ENCODE assay signal across 9 mouse cellular contexts in the genomic region with DNA sequence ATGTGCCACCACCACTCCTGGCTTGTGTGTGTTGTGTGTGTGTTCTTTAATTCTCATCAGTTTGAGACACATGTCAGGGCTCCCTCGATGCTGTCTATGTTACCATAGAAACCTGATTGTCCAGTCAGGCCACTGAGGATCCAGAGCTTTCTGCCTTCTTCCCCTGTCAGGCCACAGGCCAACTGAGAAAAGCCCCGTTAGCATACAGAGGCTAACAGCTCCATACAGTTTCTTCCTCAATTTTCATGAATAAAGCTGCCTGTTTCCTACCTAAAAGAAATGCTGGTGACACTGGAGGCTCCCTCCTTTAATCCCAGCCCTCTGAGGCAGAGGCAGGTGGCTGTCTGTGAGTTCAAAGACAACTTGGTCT. TPM values are rescaled to one million over a fixed set of nuclear protein-coding genes. Genes with fewer than 3 reads are reported as not detected.
A peak's percentile ranks its signal among the peaks of the same experiment; 100 is the strongest.
DNase-seq lines count a peak whose midpoint lies in the region; ATAC-seq and TF ChIP-seq lines count a peak whose summit lies in the region.
"Had no signal": no experiment of that assay in that cellular context is flagged by ENCODE, and none has a peak within 500 bp of the region (broad histone marks: within the 10 kb centered on the region; RNA-seq: fewer than 3 reads in every experiment).

No protein-coding gene starts in this region.

- ATAC-seq in heart, embryonic 16.5 days (replicated peaks; ENCODE audit: extremely low read depth, insufficient read depth, low FRiP score) = no peak
- no peak for ATAC-seq in liver, postnatal 0 days
- ATAC-seq in monocyte, adult 5-6 weeks (replicated peaks; ENCODE audit: insufficient number of reproducible peaks, low FRiP score, low TSS enrichment, poor library complexity, severe bottlenecking) = no peak

- H3K4me3 ChIP-seq in heart, embryonic 10.5 days = peak overlapping the region; percentile 69
- H3K4me3 ChIP-seq in ES-E14 (ENCODE audit: insufficient read depth in 1 of 2, low read depth in 1 of 2, low read length in 2 of 2, poor library complexity in 1 of 2, severe bottlenecking in 1 of 2) = peak overlapping the region in 1 of 2 experiments; percentile 80; a peak in 1 of 4 replicates
- peak overlapping the region; percentile 74 for H3K4me3 ChIP-seq in heart, embryonic 16.5 days (ENCODE audit: low read length)
- peak overlapping the region; percentile 82 for H3K4me3 ChIP-seq in liver, postnatal 0 days (ENCODE audit: low read depth, low read length)

- 59% methylated on average over 2 of the region's 2 CpGs for WGBS in heart, embryonic 10.5 days
- WGBS in heart, embryonic 16.5 days = 70% methylated on average over 2 of the region's 2 CpGs
- 39% methylated on average over 2 of the region's 2 CpGs for WGBS in liver, postnatal 0 days (ENCODE audit: insufficient replicate concordance)

- in situ Hi-C loops in ES-E14 (cut with MboI; ENCODE audit: low sequenced_read_pairs in 2 of 2, unreplicated experiment in 2 of 2) = no loop called here

- H3K36me3 ChIP-seq in heart, embryonic 10.5 days = peaks cover 59% of the 10 kb centered on the region
- H3K36me3 ChIP-seq in ES-E14 (ENCODE audit: control insufficient read depth, insufficient read depth, low read length, poor library complexity, severe bottlenecking) = peaks cover 50% of the 10 kb centered on the region
- peaks cover 10% of the 10 kb centered on the region for H3K36me3 ChIP-seq in heart, embryonic 16.5 days (ENCODE audit: control insufficient read depth, insufficient read depth)
- peaks cover 44% of the 10 kb centered on the region for H3K36me3 ChIP-seq in liver, postnatal 0 days (replicated peaks; ENCODE audit: insufficient read depth, low read length)

- TF ChIP-seq EP300 in liver, postnatal 0 days (IDR thresholded peaks at IDR 0.05; ENCODE audit: low read depth) = no peak

- no peak for TF ChIP-seq CTCF in liver, postnatal 0 days (IDR thresholded peaks at IDR 0.05; ENCODE audit: low read depth)

- peak overlapping the region; percentile 87 for H3K27ac ChIP-seq in heart, embryonic 10.5 days
- H3K27ac ChIP-seq in ES-E14 (ENCODE audit: insufficient read depth, low read depth, low read length, poor library complexity, severe bottlenecking) = no peak overlapping the region
- H3K27ac ChIP-seq in heart, embryonic 16.5 days (ENCODE audit: low read length) = no peak overlapping the region
- H3K27ac ChIP-seq in liver, postnatal 0 days (ENCODE audit: low read depth) = peak overlapping the region; percentile 86

- peaks cover 59% of the 10 kb centered on the region for H3K4me1 ChIP-seq in heart, embryonic 10.5 days
- peaks cover 4 to 27% of the 10 kb centered on the region in 2 experiments; a peak in 3 of 4 replicates for H3K4me1 ChIP-seq in ES-E14 (ENCODE audit: control insufficient read depth in 2 of 2, insufficient read depth in 2 of 2, low read length in 2 of 2, poor library complexity in 1 of 2)
- H3K4me1 ChIP-seq in heart, embryonic 16.5 days (ENCODE audit: control insufficient read depth, insufficient read depth, low read length) = peaks cover 27% of the 10 kb centered on the region
- peaks cover 48% of the 10 kb centered on the region for H3K4me1 ChIP-seq in liver, postnatal 0 days (ENCODE audit: insufficient read depth)

- peak overlapping the region; percentile 81; the same call in 1 of the 2 replicates for H3K9ac ChIP-seq in ES-E14 (ENCODE audit: insufficient read depth, low read depth, low read length, poor library complexity, severe bottlenecking)
- peak overlapping the region; percentile 77 for H3K9ac ChIP-seq in heart, embryonic 16.5 days (ENCODE audit: low read length)
- H3K9ac ChIP-seq in liver, postnatal 0 days (replicated peaks) = peak overlapping the region; percentile 78; the same call in 1 of the 2 replicates

- no peaks in the 10 kb centered on the region for H3K27me3 ChIP-seq in heart, embryonic 10.5 days (ENCODE audit: insufficient read depth, poor library complexity, severe bottlenecking)
- no peaks in the 10 kb centered on the region for H3K27me3 ChIP-seq in heart, embryonic 16.5 days (ENCODE audit: control insufficient read depth, insufficient read depth, low read length)
- no peaks in the 10 kb centered on the region for H3K27me3 ChIP-seq in liver, postnatal 0 days (ENCODE audit: insufficient read depth, low read length)

- DNase-seq in heart, embryonic 10.5 days (ENCODE audit: low spot score) = no peak
- no peak for DNase-seq in heart, postnatal 4 days
- DNase-seq in ES-E14 (ENCODE audit: low read depth, low spot score) = no peak
- DNase-seq in liver, postnatal 0 days = no peak
- DNase-seq in retina, postnatal 1 day = no peak
- DNase-seq in urinary bladder, postnatal 25 days (ENCODE audit: low spot score) = no peak

- H3K4me2 ChIP-seq in heart, embryonic 16.5 days (ENCODE audit: low read depth, low read length) = peak overlapping the region; percentile 74
- peak overlapping the region; percentile 93 for H3K4me2 ChIP-seq in liver, postnatal 0 days (ENCODE audit: low read depth, low read length)

- H3K9me3 ChIP-seq in heart, embryonic 10.5 days = no peaks in the 10 kb centered on the region
- no peaks in the 10 kb centered on the region for H3K9me3 ChIP-seq in ES-E14 (ENCODE audit: control insufficient read depth, insufficient read depth, low read depth, low read length)
- H3K9me3 ChIP-seq in heart, embryonic 16.5 days (replicated peaks; ENCODE audit: control insufficient read depth, low read length) = no peaks in the 10 kb centered on the region
- H3K9me3 ChIP-seq in liver, postnatal 0 days (ENCODE audit: low read length) = no peaks in the 10 kb centered on the region

TF ChIP-seq in ES-E14, 5 proteins besides CTCF, POLR2A, EP300 and RAD21:
- TF ChIP-seq ZC3H11A (IDR thresholded peaks at IDR 0.05; ENCODE audit: borderline replicate concordance, low read depth, low read length) = no peak
- TF ChIP-seq ZNF384 (IDR thresholded peaks at IDR 0.05; ENCODE audit: low read depth, low read length) = no peak
- TF ChIP-seq CHD2 (IDR thresholded peaks at IDR 0.05; ENCODE audit: low read depth, low read length) = no peak
- no peak for TF ChIP-seq MAFK (IDR thresholded peaks at IDR 0.05; ENCODE audit: insufficient read depth, low read depth, low read length)
- no peak for TF ChIP-seq HCFC1 (IDR thresholded peaks at IDR 0.05; ENCODE audit: borderline replicate concordance, insufficient read depth, low read length)

RNA-seq across cellular contexts. Expression of gene Slc25a22, which starts 1.2 kb away (rescaled TPM):
- polyA plus RNA-seq in heart, embryonic 10.5 days (2016; fragmentation: Nextera tagmentation; extraction: Ambion mirVana) = 22.6 and 30.8 TPM in 2 replicates
- total RNA-seq in heart, postnatal 4 days (2021) = 10 to 100 TPM; 30.5 to 32.3 TPM
- 16.2 and 19.8 TPM in 2 replicates for total RNA-seq in ES-E14 (2012; rRNA removed)
- polyA plus RNA-seq in heart, embryonic 16.5 days (2015; fragmentation: Nextera tagmentation; extraction: Ambion mirVana) = 17.8 and 19.7 TPM in 2 replicates
- polyA plus RNA-seq in liver, postnatal 0 days (2015; fragmentation: Nextera tagmentation; extraction: Ambion mirVana) = 38.4 and 41.6 TPM in 2 replicates
- total RNA-seq in monocyte, adult 5-6 weeks (2017) = 6.2 to 14.8 TPM (median 7.4 TPM) in 3 replicates

RNA-seq across cellular contexts. Expression of gene Cend1, which starts 7.2 kb away (rescaled TPM):
- polyA plus RNA-seq in heart, embryonic 10.5 days (2016; fragmentation: Nextera tagmentation; extraction: Ambion mirVana) = 13.7 and 23.5 TPM in 2 replicates
- total RNA-seq in heart, postnatal 4 days (2021) = 1 to 10 TPM; 1.5 to 1.6 TPM
- 1.5 and 2.7 TPM in 2 replicates for total RNA-seq in ES-E14 (2012; rRNA removed)
- 5.2 and 5.9 TPM in 2 replicates for polyA plus RNA-seq in heart, embryonic 16.5 days (2015; fragmentation: Nextera tagmentation; extraction: Ambion mirVana)
- polyA plus RNA-seq in liver, postnatal 0 days (2015; fragmentation: Nextera tagmentation; extraction: Ambion mirVana) = not detected in 2 replicates
- total RNA-seq in monocyte, adult 5-6 weeks (2017) = not detected in 3 replicates
- total RNA-seq: neutrophil, adult 5-6 weeks had no signal

RNA-seq across cellular contexts. Expression of gene Pidd1, which starts 7.3 kb away (rescaled TPM):
- 18.0 and 18.2 TPM in 2 replicates for polyA plus RNA-seq in heart, embryonic 10.5 days (2016; fragmentation: Nextera tagmentation; extraction: Ambion mirVana)
- 1 to 10 TPM; 5.9 to 6.4 TPM for total RNA-seq in heart, postnatal 4 days (2021)
- total RNA-seq in ES-E14 (2012; rRNA removed) = 23.4 and 36.0 TPM in 2 replicates
- 9.0 and 9.7 TPM in 2 replicates for polyA plus RNA-seq in heart, embryonic 16.5 days (2015; fragmentation: Nextera tagmentation; extraction: Ambion mirVana)
- polyA plus RNA-seq in liver, postnatal 0 days (2015; fragmentation: Nextera tagmentation; extraction: Ambion mirVana) = 3.6 and 4.3 TPM in 2 replicates
- 4.5 to 5.9 TPM (median 4.8 TPM) in 3 replicates for total RNA-seq in monocyte, adult 5-6 weeks (2017)

RNA-seq across cellular contexts. Expression of gene Rplp2, which starts 10.7 kb away (rescaled TPM):
- polyA plus RNA-seq in heart, embryonic 10.5 days (2016; fragmentation: Nextera tagmentation; extraction: Ambion mirVana) = 882 and 900 TPM in 2 replicates
- total RNA-seq in heart, postnatal 4 days (2021) = 1,000 to 10,000 TPM; 1,146 to 1,184 TPM
- 3,085 and 4,150 TPM in 2 replicates for total RNA-seq in ES-E14 (2012; rRNA removed)
- 704 and 720 TPM in 2 replicates for polyA plus RNA-seq in heart, embryonic 16.5 days (2015; fragmentation: Nextera tagmentation; extraction: Ambion mirVana)
- polyA plus RNA-seq in liver, postnatal 0 days (2015; fragmentation: Nextera tagmentation; extraction: Ambion mirVana) = 861 and 865 TPM in 2 replicates
- 2,770 to 3,796 TPM (median 2,928 TPM) in 3 replicates for total RNA-seq in monocyte, adult 5-6 weeks (2017)

RNA-seq across cellular contexts. Expression of gene Pnpla2, which starts 18.5 kb away (rescaled TPM):
- 28.3 and 38.9 TPM in 2 replicates for polyA plus RNA-seq in heart, embryonic 10.5 days (2016; fragmentation: Nextera tagmentation; extraction: Ambion mirVana)
- 100 to 1,000 TPM; 118 to 127 TPM for total RNA-seq in heart, postnatal 4 days (2021)
- total RNA-seq in ES-E14 (2012; rRNA removed) = 10.7 and 12.7 TPM in 2 replicates
- 73.1 and 78.0 TPM in 2 replicates for polyA plus RNA-seq in heart, embryonic 16.5 days (2015; fragmentation: Nextera tagmentation; extraction: Ambion mirVana)
- polyA plus RNA-seq in liver, postnatal 0 days (2015; fragmentation: Nextera tagmentation; extraction: Ambion mirVana) = 47.1 and 51.3 TPM in 2 replicates
- 19.7 to 28.0 TPM (median 25.4 TPM) in 3 replicates for total RNA-seq in monocyte, adult 5-6 weeks (2017)

Comparison
In these comparisons a context has a peak if more than half of its experiments do, and no peak if none do; other contexts are left out.
1. H3K27ac ChIP-seq: peak in heart, embryonic 10.5 days (single experiment) and liver, postnatal 0 days (single experiment); none in ES-E14 (single experiment) and heart, embryonic 16.5 days (single experiment).
2. Peak in every context shown above with its lines, with median percentiles within 50 percentile points of each other: H3K9ac ChIP-seq.